Mouse (Mus musculus): ENCODE data around the gene Nsl1. TPM values are rescaled to one million over a fixed set of nuclear protein-coding genes. Genes with fewer than 3 reads are reported as not detected.
A peak's percentile ranks its signal among the peaks of the same experiment; 100 is the strongest.
"Not testable (repeated sequence)": the region's sequence is repeated elsewhere in the genome, so short reads cannot be mapped to it uniquely, and the experiment has no call there.

The Nsl1 gene
- total RNA-seq (2017), result 1.2 to 3.1 TPM (median 2.9 TPM) in 3 replicates

DNA sequence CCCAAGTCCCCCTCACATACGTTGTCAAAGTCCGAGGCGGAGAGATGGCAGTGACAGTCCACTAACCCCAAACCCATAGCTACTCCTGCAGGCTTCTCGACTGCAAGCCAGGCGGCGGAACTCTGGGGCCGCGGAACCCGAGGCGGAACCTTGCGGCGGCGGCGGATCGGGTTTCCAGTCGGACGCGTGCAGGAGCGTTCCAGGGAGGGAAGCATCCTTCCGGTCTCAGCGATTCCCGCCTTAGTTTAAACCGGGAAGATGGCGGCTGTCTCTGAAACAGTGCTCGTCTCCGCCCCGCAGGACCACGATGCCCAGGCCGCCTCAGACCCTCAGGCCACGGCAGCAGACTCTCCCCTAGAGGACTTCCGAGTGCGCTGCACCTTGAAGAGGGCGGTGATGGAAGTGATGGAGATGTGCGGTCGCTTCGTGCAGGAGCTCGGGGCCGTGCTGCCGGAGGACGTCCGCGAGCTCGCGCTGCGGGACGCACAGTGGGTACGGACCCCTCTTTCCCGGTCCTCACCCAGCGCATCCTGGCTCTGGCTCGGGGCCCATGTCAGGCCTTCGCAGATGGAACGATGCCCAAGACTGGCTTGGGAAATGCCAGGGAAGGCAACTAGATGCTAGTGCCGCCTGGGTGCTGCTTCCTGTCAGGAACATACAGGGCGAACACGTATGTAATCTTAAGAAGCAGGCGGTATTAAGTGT lies at the start of gene Nsl1, which contains the start of gene Tatdn3:
Gene Nsl1 (plus strand): TSS at position 232 of the 705 bp plus-strand sequence.
Gene Tatdn3 (minus strand): TSS at position 152 of the 705 bp plus-strand sequence.
- peak; percentile 95 for ATAC-seq (replicated peaks; ENCODE audit: insufficient number of reproducible peaks, low FRiP score, low TSS enrichment, poor library complexity, severe bottlenecking)

GRCm38 (mm10) chr1:191014271-191014670 lies 48.5 kb upstream of the Nsl1 start:
- no peak for ATAC-seq (replicated peaks; ENCODE audit: insufficient number of reproducible peaks, low FRiP score, low TSS enrichment, poor library complexity, severe bottlenecking)

GRCm38 (mm10) chr1:191019803-191020202 lies 43.0 kb upstream of the Nsl1 start:
- no peak for ATAC-seq (replicated peaks; ENCODE audit: insufficient number of reproducible peaks, low FRiP score, low TSS enrichment, poor library complexity, severe bottlenecking)

GRCm38 (mm10) chr1:191020217-191020924 lies 42.4 kb upstream of the Nsl1 start:
- no peak for ATAC-seq (replicated peaks; ENCODE audit: insufficient number of reproducible peaks, low FRiP score, low TSS enrichment, poor library complexity, severe bottlenecking)

- ATAC-seq (replicated peaks; ENCODE audit: insufficient number of reproducible peaks, low FRiP score, low TSS enrichment, poor library complexity, severe bottlenecking), result no peak
These were observed 41.8 kb upstream of the Nsl1 start for GRCm38 (mm10) chr1:191021016-191021415.

DNA sequence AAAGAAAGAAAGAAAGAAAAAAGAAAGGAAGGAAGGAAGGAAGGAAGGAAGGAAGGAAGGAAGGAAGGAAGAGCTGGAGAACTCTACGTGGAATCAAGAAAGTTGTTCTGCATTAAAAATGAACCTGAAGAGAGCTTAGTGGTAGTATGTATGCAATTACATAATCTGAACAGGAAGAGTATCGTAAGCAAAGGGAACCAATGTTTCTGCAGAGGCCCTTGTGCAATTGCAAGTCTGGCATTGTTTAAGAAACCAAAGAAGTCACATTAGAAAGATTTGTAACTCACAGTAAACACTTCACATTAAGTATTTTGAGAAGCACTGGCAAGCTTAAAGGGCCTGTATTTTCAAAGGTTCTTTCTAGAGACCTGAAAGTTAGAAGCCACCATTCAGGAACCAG lies 39.7 kb upstream of the Nsl1 start:
- ATAC-seq (replicated peaks; ENCODE audit: insufficient number of reproducible peaks, low FRiP score, low TSS enrichment, poor library complexity, severe bottlenecking), result peak; percentile 54

- ATAC-seq (replicated peaks; ENCODE audit: insufficient number of reproducible peaks, low FRiP score, low TSS enrichment, poor library complexity, severe bottlenecking), result not testable (repeated sequence)
These were observed 39.0 kb upstream of the Nsl1 start for GRCm38 (mm10) chr1:191023806-191024205.

DNA sequence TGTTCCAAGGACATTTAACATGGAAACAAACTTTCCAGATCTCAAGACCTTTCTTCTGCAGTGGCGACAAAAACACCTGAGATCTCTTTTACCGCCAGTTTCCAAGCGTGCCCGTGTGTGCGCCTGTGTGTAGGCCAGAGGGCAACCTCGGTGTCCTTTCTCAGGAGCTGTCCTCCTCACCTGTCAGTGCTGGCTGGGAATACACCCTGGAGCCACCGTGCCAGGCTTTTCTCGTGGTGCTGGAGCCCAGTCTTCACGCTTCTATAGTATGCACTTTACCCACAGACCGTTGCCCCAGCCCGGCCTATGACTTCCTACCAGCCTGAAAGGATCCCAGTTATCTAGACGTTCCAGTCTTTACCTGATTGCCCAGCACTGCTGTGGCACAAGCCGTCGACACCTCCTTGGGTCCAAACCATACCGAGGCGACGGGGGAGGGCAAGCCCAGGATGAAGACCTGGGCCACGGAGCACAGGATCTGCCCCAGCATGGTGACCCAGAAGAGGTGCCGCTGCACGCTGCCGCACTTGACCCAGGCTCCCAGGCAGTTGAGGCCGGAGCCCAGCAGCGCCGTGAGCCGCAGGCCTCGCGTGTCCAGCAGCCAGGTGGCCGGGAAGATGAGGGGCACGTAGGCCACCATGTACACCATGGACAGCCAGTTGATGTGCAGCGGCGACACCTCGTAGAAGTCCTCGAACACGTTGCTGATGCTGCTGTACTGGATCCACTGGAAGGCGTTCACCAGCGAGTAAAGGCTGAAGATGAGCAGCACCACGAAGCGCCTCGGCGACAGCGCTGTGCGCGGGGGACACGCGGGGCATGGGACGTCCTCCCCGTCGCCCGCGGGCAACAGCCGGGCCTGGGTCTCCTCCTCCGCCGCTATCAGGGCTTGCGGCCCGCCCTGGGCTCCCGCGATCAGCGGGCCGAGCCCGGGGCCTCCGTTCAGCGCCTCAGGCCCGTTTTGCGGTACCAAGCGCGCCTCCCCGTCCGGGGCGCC lies 37.5 kb upstream of the Nsl1 start:
- ATAC-seq (replicated peaks; ENCODE audit: insufficient number of reproducible peaks, low FRiP score, low TSS enrichment, poor library complexity, severe bottlenecking), result no peak

GRCm38 (mm10) chr1:191026021-191026713 lies 36.6 kb upstream of the Nsl1 start, which contains the start of gene Flvcr1:
Gene Flvcr1 (minus strand): TSS chr1:191026158.
- peak; percentile 98 for ATAC-seq (replicated peaks; ENCODE audit: insufficient number of reproducible peaks, low FRiP score, low TSS enrichment, poor library complexity, severe bottlenecking)

DNA sequence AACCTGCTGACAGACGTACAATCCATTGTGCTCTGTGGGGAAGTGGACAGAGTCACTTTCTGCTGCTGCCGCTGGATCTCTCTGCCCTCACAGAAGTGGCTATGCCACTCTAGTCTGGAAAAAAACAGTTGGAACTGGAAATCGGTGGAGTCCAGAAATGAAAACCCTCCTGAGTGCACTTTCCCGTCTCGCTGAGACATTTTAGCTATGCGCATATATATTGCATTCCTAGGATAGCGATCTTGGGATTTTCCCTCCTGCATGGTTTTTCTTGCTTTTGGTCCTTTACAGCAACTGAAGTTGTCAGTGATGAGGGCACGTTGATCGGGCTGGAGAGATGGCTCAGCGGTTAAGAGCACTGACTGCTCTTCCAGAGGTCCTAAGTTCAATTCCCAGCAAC lies 32.6 kb upstream of the Nsl1 start:
- ATAC-seq (replicated peaks; ENCODE audit: insufficient number of reproducible peaks, low FRiP score, low TSS enrichment, poor library complexity, severe bottlenecking), result no peak

DNA sequence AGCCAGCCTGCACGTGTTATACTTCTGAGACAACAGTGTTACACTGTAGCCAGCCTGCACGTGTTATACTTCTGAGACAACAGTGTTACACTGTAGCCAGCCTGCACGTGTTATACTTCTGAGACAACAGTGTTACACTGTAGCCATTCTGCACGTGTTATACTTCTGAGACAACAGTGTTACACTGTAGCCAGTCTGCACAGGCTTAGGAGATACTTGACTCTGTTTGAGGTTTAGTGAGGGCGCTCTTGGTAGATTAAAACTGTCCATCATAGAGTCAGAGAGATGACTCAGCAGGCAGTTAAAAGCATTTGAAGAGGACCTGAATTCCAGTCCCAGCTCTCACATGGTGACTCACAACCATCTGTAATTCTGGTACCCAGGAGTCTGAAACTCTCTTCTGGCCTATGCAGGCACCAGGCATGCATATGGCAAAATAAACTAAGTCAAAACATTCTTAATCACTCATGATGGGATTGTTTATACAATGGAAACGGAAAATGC lies 31.8 kb upstream of the Nsl1 start:
- ATAC-seq (replicated peaks; ENCODE audit: insufficient number of reproducible peaks, low FRiP score, low TSS enrichment, poor library complexity, severe bottlenecking), result not testable (repeated sequence)

- no peak for ATAC-seq (replicated peaks; ENCODE audit: insufficient number of reproducible peaks, low FRiP score, low TSS enrichment, poor library complexity, severe bottlenecking)
These were observed 27.2 kb upstream of the Nsl1 start for GRCm38 (mm10) chr1:191035649-191036048.

- no peak for ATAC-seq (replicated peaks; ENCODE audit: insufficient number of reproducible peaks, low FRiP score, low TSS enrichment, poor library complexity, severe bottlenecking)
These were observed 26.1 kb upstream of the Nsl1 start, which contains the start of gene Spata45 for GRCm38 (mm10) chr1:191036554-191037334. Gene Spata45 (plus strand): TSS chr1:191036639.

- ATAC-seq (replicated peaks; ENCODE audit: insufficient number of reproducible peaks, low FRiP score, low TSS enrichment, poor library complexity, severe bottlenecking), result no peak
These were observed 24.8 kb upstream of the Nsl1 start for GRCm38 (mm10) chr1:191037999-191038398.

GRCm38 (mm10) chr1:191041352-191041751 lies 21.5 kb upstream of the Nsl1 start:
- no peak for ATAC-seq (replicated peaks; ENCODE audit: insufficient number of reproducible peaks, low FRiP score, low TSS enrichment, poor library complexity, severe bottlenecking)

- no peak for ATAC-seq (replicated peaks; ENCODE audit: insufficient number of reproducible peaks, low FRiP score, low TSS enrichment, poor library complexity, severe bottlenecking)
These were observed 20.7 kb upstream of the Nsl1 start for GRCm38 (mm10) chr1:191042106-191042505.

DNA sequence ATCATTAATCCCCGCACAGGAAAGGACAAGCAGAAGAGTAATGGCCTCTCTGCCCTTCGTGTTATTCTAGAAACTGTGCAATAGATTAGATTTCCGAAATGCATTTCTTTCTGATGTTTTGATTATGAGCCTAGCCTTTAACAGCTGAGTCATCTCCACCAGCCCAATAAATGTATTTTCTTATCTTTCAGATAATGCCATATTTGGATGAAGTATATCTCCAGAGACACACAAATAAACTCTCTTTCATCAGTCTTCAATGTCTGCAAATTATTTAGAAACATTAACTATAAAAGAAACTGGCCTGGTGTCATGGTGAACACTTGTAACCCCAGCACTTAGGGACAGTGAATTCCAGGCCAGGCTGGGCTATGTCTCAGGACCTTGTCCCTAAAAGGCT lies 20.1 kb upstream of the Nsl1 start:
- no peak for ATAC-seq (replicated peaks; ENCODE audit: insufficient number of reproducible peaks, low FRiP score, low TSS enrichment, poor library complexity, severe bottlenecking)
